Mouse (Mus musculus) retina, adult 2 months (tissue): Measurements from ENCODE around the gene Gpr62.
A peak's percentile ranks its signal among the peaks of the same experiment; 100 is the strongest.
"Not testable (repeated sequence)": the region's sequence is repeated elsewhere in the genome, so short reads cannot be mapped to it uniquely, and the experiment has no call there.

Experiments used
- DNase-seq: peaks from one replicate; pipeline ENCODE4 v3.0.0-alpha.2; 2012; ENCODE audit warnings: low read depth, low spot score

Gpr62 gene

GRCm38 (mm10) chr9:106465571-106466200 lies at the start of gene Gpr62:
Gene Gpr62, minus strand, starts transcription at chr9:106465938.
- DNase-seq, result no peak

- DNase-seq, result no peak
These were observed 48.5 kb upstream of the Gpr62 start, which contains the start of gene Iqcf5 for GRCm38 (mm10) chr9:106514273-106514672. Gene Iqcf5, plus strand, starts transcription at chr9:106514573.

- no peak for DNase-seq
These were observed 47.8 kb upstream of the Gpr62 start for GRCm38 (mm10) chr9:106513566-106513965.

- no peak for DNase-seq
These were observed 47.2 kb upstream of the Gpr62 start for GRCm38 (mm10) chr9:106512729-106513450.

GRCm38 (mm10) chr9:106509356-106509755 lies 43.6 kb upstream of the Gpr62 start:
- no peak for DNase-seq

- no peak for DNase-seq
These were observed 38.5 kb upstream of the Gpr62 start for GRCm38 (mm10) chr9:106504246-106504645.

GRCm38 (mm10) chr9:106501846-106502245 lies 36.1 kb upstream of the Gpr62 start:
- DNase-seq, result no peak

- DNase-seq, result no peak
These were observed 33.9 kb upstream of the Gpr62 start, which contains the start of gene Iqcf1 for GRCm38 (mm10) chr9:106499667-106500066. Gene Iqcf1, plus strand, starts transcription at chr9:106499967.

- not testable (repeated sequence) for DNase-seq
These were observed 21.9 kb upstream of the Gpr62 start for GRCm38 (mm10) chr9:106487602-106488001.

GRCm38 (mm10) chr9:106485076-106485475 lies 19.3 kb upstream of the Gpr62 start:
- DNase-seq, result no peak

- DNase-seq, result no peak
These were observed 17.9 kb upstream of the Gpr62 start for GRCm38 (mm10) chr9:106483606-106484005.

GRCm38 (mm10) chr9:106483136-106483535 lies 17.4 kb upstream of the Gpr62 start:
- no peak for DNase-seq

GRCm38 (mm10) chr9:106482578-106483115 lies 16.9 kb upstream of the Gpr62 start:
- DNase-seq, result no peak

GRCm38 (mm10) chr9:106481676-106482075 lies 15.9 kb upstream of the Gpr62 start:
- no peak for DNase-seq

- DNase-seq, result no peak
These were observed 15.3 kb upstream of the Gpr62 start for GRCm38 (mm10) chr9:106481075-106481474.

- no peak for DNase-seq
These were observed 14.8 kb upstream of the Gpr62 start for GRCm38 (mm10) chr9:106480541-106480940.

- DNase-seq, result no peak
These were observed 12.4 kb upstream of the Gpr62 start for GRCm38 (mm10) chr9:106478101-106478500.

GRCm38 (mm10) chr9:106477649-106478048 lies 11.9 kb upstream of the Gpr62 start:
- DNase-seq, result no peak

GRCm38 (mm10) chr9:106476924-106477484 lies 11.3 kb upstream of the Gpr62 start, which contains the start of gene Parp3:
Gene Parp3, minus strand, starts transcription at chr9:106476949.
- DNase-seq, result peak; percentile 99

- DNase-seq, result no peak
These were observed 10.5 kb upstream of the Gpr62 start for GRCm38 (mm10) chr9:106476002-106476923.

- DNase-seq, result no peak
These were observed 9.9 kb upstream of the Gpr62 start, which contains the start of gene Rrp9 for GRCm38 (mm10) chr9:106475663-106476001. Gene Rrp9, plus strand, starts transcription at chr9:106475963.
